ENCODE assay signal across 7 mouse cellular contexts in the genomic region with DNA sequence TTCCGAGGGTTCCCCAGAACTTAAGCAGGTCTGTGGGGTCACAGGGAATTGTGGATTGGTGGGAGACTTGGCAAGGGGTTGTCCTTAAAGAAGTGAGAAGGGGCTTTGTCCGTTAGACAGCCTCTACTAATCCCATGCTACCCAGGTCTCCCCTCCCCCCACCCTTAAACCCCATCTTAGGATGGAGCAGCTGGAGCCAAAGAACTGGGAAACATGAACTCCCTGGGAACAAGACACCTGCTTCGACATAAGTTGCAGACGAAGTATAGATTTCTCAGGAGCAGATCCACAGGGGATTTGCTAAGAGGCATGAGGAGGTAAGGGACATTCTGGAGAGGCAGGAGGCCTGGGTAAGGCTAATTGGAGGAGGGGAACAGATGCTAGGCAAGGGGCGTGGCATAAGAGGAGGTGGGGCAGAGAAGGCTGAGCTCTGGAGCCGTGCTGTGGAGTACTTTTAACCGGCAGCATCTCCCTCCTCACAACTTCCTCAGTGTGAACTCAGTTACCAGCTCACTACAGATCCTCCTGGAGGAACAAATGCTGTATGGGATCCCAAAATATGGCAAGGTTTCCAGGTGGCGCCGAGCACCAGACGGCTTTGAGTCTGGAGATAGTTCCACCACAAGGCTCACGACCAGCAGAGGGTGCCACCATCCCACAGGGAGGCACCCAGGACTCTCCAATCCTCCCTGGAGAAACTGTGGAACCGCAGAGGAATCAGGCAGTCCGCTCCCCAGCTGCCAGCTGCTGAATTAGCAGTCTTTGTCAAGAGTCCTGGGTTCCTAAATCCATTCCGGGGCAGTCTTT. TPM values are rescaled to one million over a fixed set of nuclear protein-coding genes. Genes with fewer than 3 reads are reported as not detected.
DNase-seq lines count a peak whose midpoint lies in the region; ATAC-seq and TF ChIP-seq lines count a peak whose summit lies in the region.

No protein-coding gene starts in this region.

- H3K9ac ChIP-seq in midbrain, embryonic 12.5 days (replicated peaks), result peak overlapping the region; percentile 29; the same call in 1 of the 2 replicates

- TF ChIP-seq POLR2A in kidney, adult 2 months (IDR thresholded peaks at IDR 0.05; ENCODE audit: low read depth, low read length), result no peak

- peak; percentile 91 to 97 for DNase-seq in adrenal gland, adult (ENCODE audit: inconsistent age in 2 of 2, low spot score in 1 of 2)
- peak; percentile 80 for DNase-seq in embryo, embryonic 9.5 days (ENCODE audit: extremely low spot score)
- DNase-seq in heart, adult 11 months, result peak; percentile 98
- DNase-seq in kidney, adult 2 months, result peak; percentile 90
- DNase-seq in limb, embryonic 10.5 days (ENCODE audit: low spot score), result peak; percentile 80
- DNase-seq in spleen, postnatal 36 days (ENCODE audit: low spot score in 2 of 2), result peak; percentile 32 to 48

- WGBS in kidney, adult 2 months, result 9% methylated on average over 14 of the region's 14 CpGs
- WGBS in limb, embryonic 10.5 days, result 1% methylated on average over 14 of the region's 14 CpGs
- 1% methylated on average over 14 of the region's 14 CpGs for WGBS in midbrain, embryonic 12.5 days

- peak overlapping the region; percentile 29 for H3K4me3 ChIP-seq in kidney, adult 2 months (ENCODE audit: insufficient read depth, low read depth, low read length)
- H3K4me3 ChIP-seq in limb, embryonic 10.5 days, result peak overlapping the region; percentile 46
- peak overlapping the region; percentile 26 for H3K4me3 ChIP-seq in midbrain, embryonic 12.5 days

- H3K27ac ChIP-seq in kidney, adult 2 months (ENCODE audit: insufficient read depth, low read depth, low read length), result no peak overlapping the region
- H3K27ac ChIP-seq in limb, embryonic 10.5 days, result peak overlapping the region; percentile 79
- peak overlapping the region; percentile 86 for H3K27ac ChIP-seq in midbrain, embryonic 12.5 days (replicated peaks)

- H3K9me3 ChIP-seq in limb, embryonic 10.5 days (replicated peaks), result no peaks in the 10 kb centered on the region
- no peaks in the 10 kb centered on the region for H3K9me3 ChIP-seq in midbrain, embryonic 12.5 days

- peak; percentile 94 for TF ChIP-seq CTCF in kidney, adult 2 months (conservative IDR thresholded peaks at IDR 0.05; ENCODE audit: insufficient read depth, insufficient read length, low read depth, low read length)

- H3K27me3 ChIP-seq in kidney, adult 2 months (replicated peaks; ENCODE audit: control insufficient read depth, insufficient read depth, low read length), result no peaks in the 10 kb centered on the region
- peaks cover 22% of the 10 kb centered on the region for H3K27me3 ChIP-seq in limb, embryonic 10.5 days (ENCODE audit: low read depth, poor library complexity, severe bottlenecking)
- H3K27me3 ChIP-seq in midbrain, embryonic 12.5 days, result peaks cover 29% of the 10 kb centered on the region

- no peaks in the 10 kb centered on the region for H3K36me3 ChIP-seq in kidney, adult 2 months (ENCODE audit: control insufficient read depth, insufficient read depth, low read length)
- H3K36me3 ChIP-seq in limb, embryonic 10.5 days, result no peaks in the 10 kb centered on the region; the same call in 1 of the 2 replicates
- H3K36me3 ChIP-seq in midbrain, embryonic 12.5 days, result no peaks in the 10 kb centered on the region

- H3K4me1 ChIP-seq in kidney, adult 2 months (ENCODE audit: control insufficient read depth, insufficient read depth, low read length), result no peaks in the 10 kb centered on the region; the same call in 1 of the 2 replicates
- H3K4me1 ChIP-seq in limb, embryonic 10.5 days, result peaks cover 62% of the 10 kb centered on the region
- H3K4me1 ChIP-seq in midbrain, embryonic 12.5 days, result peaks cover 49% of the 10 kb centered on the region

- ATAC-seq in midbrain, embryonic 12.5 days (ENCODE audit: low FRiP score, low read depth), result peak; percentile 59

- peak overlapping the region; percentile 92 for H3K4me2 ChIP-seq in midbrain, embryonic 12.5 days (replicated peaks)

RNA-seq across cellular contexts. Expression of a gene that starts 2.5 kb away (rescaled TPM):
- 6.2 and 7.0 TPM in 2 replicates for polyA plus RNA-seq in kidney, adult 2 months (2012; rRNA removed)
- 5.4 and 6.9 TPM in 2 replicates for polyA plus RNA-seq in limb, embryonic 10.5 days (2016; fragmentation: Nextera tagmentation; extraction: Ambion mirVana)
- 5.5 and 5.9 TPM in 2 replicates for polyA plus RNA-seq in midbrain, embryonic 12.5 days (2016; fragmentation: Nextera tagmentation; extraction: Ambion mirVana)

RNA-seq across cellular contexts. Expression of a gene that starts 32.6 kb away (rescaled TPM):
- polyA plus RNA-seq in kidney, adult 2 months (2012; rRNA removed), result 4.9 and 5.7 TPM in 2 replicates
- polyA plus RNA-seq in limb, embryonic 10.5 days (2016; fragmentation: Nextera tagmentation; extraction: Ambion mirVana), result 4.1 and 7.1 TPM in 2 replicates
- 3.4 and 4.0 TPM in 2 replicates for polyA plus RNA-seq in midbrain, embryonic 12.5 days (2016; fragmentation: Nextera tagmentation; extraction: Ambion mirVana)

RNA-seq across cellular contexts. Expression of a gene that starts 47.6 kb away (rescaled TPM):
- 37.0 and 37.2 TPM in 2 replicates for polyA plus RNA-seq in kidney, adult 2 months (2012; rRNA removed)
- 5.0 and 5.7 TPM in 2 replicates for polyA plus RNA-seq in limb, embryonic 10.5 days (2016; fragmentation: Nextera tagmentation; extraction: Ambion mirVana)
- 12.6 and 14.8 TPM in 2 replicates for polyA plus RNA-seq in midbrain, embryonic 12.5 days (2016; fragmentation: Nextera tagmentation; extraction: Ambion mirVana)

Comparison
In these comparisons a context has a peak if more than half of its experiments do, and no peak if none do; other contexts are left out.
1. DNase-seq: peak in every context shown above with its lines; median percentile 98 in heart, adult 11 months; 94 in adrenal gland, adult; 90 in kidney, adult 2 months; 80 in embryo, embryonic 9.5 days; 80 in limb, embryonic 10.5 days; 40 in spleen, postnatal 36 days.